Mouse (Mus musculus) forebrain, embryonic 13.5 days (tissue): ENCODE results near the gene Sod1. TPM values are rescaled to one million over a fixed set of nuclear protein-coding genes. Genes with fewer than 3 reads are reported as not detected.
"Not testable (repeated sequence)": the region's sequence is repeated elsewhere in the genome, so short reads cannot be mapped to it uniquely, and the experiment has no call there.

Experiments used
- ATAC-seq: fragments of 200-750 bp; cut with Nextera tagmentation; 2 replicates; pipeline ENCODE4 v1.8.0; 2017
- H3K27ac ChIP-seq: fragments of 300-500 bp; sonication (generic); 2 replicates; pipeline ENCODE4 v1.5.1; 2015; ENCODE audit warnings: inconsistent platforms, mild to moderate bottlenecking, moderate library complexity
- H3K27me3 ChIP-seq: fragments of 300-500 bp; sonication (generic); 2 replicates; pipeline ENCODE4 v1.6.1; 2015; ENCODE audit warnings: mild to moderate bottlenecking, inconsistent platforms
- H3K36me3 ChIP-seq: fragments of 300-500 bp; sonication (generic); 2 replicates; pipeline ENCODE4 v1.6.1; 2015; ENCODE audit warnings: mild to moderate bottlenecking, inconsistent platforms; ENCODE audit not compliant: poor library complexity, severe bottlenecking
- H3K4me1 ChIP-seq: fragments of 300-500 bp; sonication (generic); 2 replicates; pipeline ENCODE4 v1.6.1; 2015; ENCODE audit warnings: inconsistent platforms
- H3K4me2 ChIP-seq: fragments of 300-500 bp; sonication (generic); 2 replicates; pipeline ENCODE4 v1.6.1; 2015; ENCODE audit warnings: inconsistent platforms, mild to moderate bottlenecking, moderate library complexity
- H3K4me3 ChIP-seq: fragments of 300-500 bp; sonication (generic); 2 replicates; pipeline ENCODE4 v1.5.1; 2015; ENCODE audit warnings: mild to moderate bottlenecking, inconsistent platforms
- H3K9ac ChIP-seq: fragments of 300-500 bp; sonication (generic); 2 replicates; pipeline ENCODE4 v1.6.1; 2015; ENCODE audit warnings: mild to moderate bottlenecking, inconsistent platforms
- H3K9me3 ChIP-seq: fragments of 300-500 bp; sonication (generic); replicated peaks from 2 replicates; pipeline ENCODE4 v1.6.1; 2016; ENCODE audit warnings: inconsistent platforms
- WGBS: fragments of 180-500 bp; shearing (Covaris S2); methylation state at CpG from one replicate; pipeline ENCODE4 v1.1.7; 2015; 5-methylcytosine and 5-hydroxymethylcytosine counted together
- polyA plus RNA-seq: library from polyadenylated mRNA; unstranded; fragments of >200 nt; fragmentation: Nextera tagmentation; extraction: Ambion mirVana; gene quantifications from 2 replicates; pipeline ENCODE4 v1.2.1, GENCODE M21; 2015

Gene Sod1
- polyA plus RNA-seq, 1 experiment from 2014 or later, result 979 TPM

GRCm38 (mm10) chr16:90214731-90215565, 5.6 kb upstream of the Sod1 start:
- Histone ChIP-seq H3K4me2 (no peak overlapping the region), H3K4me3 (no peak overlapping the region), H3K4me1 (no peaks in the 10 kb centered on the region), H3K27ac (no peak overlapping the region), H3K9ac (no peak overlapping the region), H3K27me3 (no peaks in the 10 kb centered on the region), H3K36me3 (no peaks in the 10 kb centered on the region), H3K9me3 (no peaks in the 10 kb centered on the region)
- no peak for ATAC-seq
- 95% methylated on average over 11 of the region's 11 CpGs for WGBS

GRCm38 (mm10) chr16:90215879-90216278, 4.7 kb upstream of the Sod1 start:
- not testable (repeated sequence) for H3K27ac ChIP-seq, H3K4me2 ChIP-seq, H3K9ac ChIP-seq, H3K27me3 ChIP-seq, ATAC-seq, H3K36me3 ChIP-seq, H3K4me3 ChIP-seq, H3K4me1 ChIP-seq, H3K9me3 ChIP-seq
- WGBS, result 91% methylated on average over 5 of the region's 5 CpGs

- no peak overlapping the region for H3K4me2 ChIP-seq
- no peaks in the 10 kb centered on the region for H3K36me3 ChIP-seq
- ATAC-seq, result no peak
- no peak overlapping the region for H3K4me3 ChIP-seq
- no peaks in the 10 kb centered on the region for H3K9me3 ChIP-seq
- no peaks in the 10 kb centered on the region for H3K27me3 ChIP-seq
- 88% methylated on average over 2 of the region's 2 CpGs for WGBS
- H3K27ac ChIP-seq, result no peak overlapping the region
- H3K4me1 ChIP-seq, result peaks cover 2% of the 10 kb centered on the region; the same call in 1 of the 2 replicates
- no peak overlapping the region for H3K9ac ChIP-seq
Measured at GRCm38 (mm10) chr16:90216414-90216813, 4.1 kb upstream of the Sod1 start.

- Histone ChIP-seq H3K27ac (no peak overlapping the region), H3K4me1 (peaks cover 12% of the 10 kb centered on the region), H3K4me2 (no peak overlapping the region), H3K9me3 (no peaks in the 10 kb centered on the region), H3K9ac (no peak overlapping the region), H3K4me3 (no peak overlapping the region), H3K36me3 (no peaks in the 10 kb centered on the region), H3K27me3 (no peaks in the 10 kb centered on the region)
- no peak for ATAC-seq
- WGBS, result 8% methylated on average over 3 of the region's 3 CpGs
Measured at GRCm38 (mm10) chr16:90217356-90217755, 3.2 kb upstream of the Sod1 start.

GRCm38 (mm10) chr16:90217926-90218325, 2.6 kb upstream of the Sod1 start:
- H3K27ac ChIP-seq, result no peak overlapping the region
- ATAC-seq, result no peak
- WGBS, result 71% methylated on average over 4 of the region's 4 CpGs
- no peak overlapping the region for H3K4me2 ChIP-seq
- H3K4me3 ChIP-seq, result no peak overlapping the region
- H3K9me3 ChIP-seq, result no peaks in the 10 kb centered on the region
- no peaks in the 10 kb centered on the region for H3K36me3 ChIP-seq
- H3K27me3 ChIP-seq, result no peaks in the 10 kb centered on the region
- peaks cover 17% of the 10 kb centered on the region for H3K4me1 ChIP-seq
- H3K9ac ChIP-seq, result no peak overlapping the region

- not testable (repeated sequence) for H3K9me3 ChIP-seq, ATAC-seq, H3K4me3 ChIP-seq, H3K27me3 ChIP-seq, H3K9ac ChIP-seq, H3K27ac ChIP-seq
- Histone ChIP-seq H3K4me2 (peak overlapping the region; percentile 76; the same call in 1 of the 2 replicates), H3K36me3 (peaks cover 13% of the 10 kb centered on the region), H3K4me1 (peaks cover 30% of the 10 kb centered on the region)
- 72% methylated on average over 4 of the region's 4 CpGs for WGBS
Measured at GRCm38 (mm10) chr16:90219445-90219844, 1.1 kb upstream of the Sod1 start.

- Histone ChIP-seq H3K27me3 (no peaks in the 10 kb centered on the region), H3K27ac (peak overlapping the region; percentile 92), H3K36me3 (peaks cover 27% of the 10 kb centered on the region), H3K9ac (peak overlapping the region; percentile 96), H3K4me3 (peak overlapping the region; percentile 95), H3K4me2 (peak overlapping the region; percentile 76), H3K4me1 (peaks cover 30% of the 10 kb centered on the region), H3K9me3 (no peaks in the 10 kb centered on the region)
- ATAC-seq, result peak; percentile 83
- WGBS, result under 1% methylated on average over 22 of the region's 52 CpGs
Measured at GRCm38 (mm10) chr16:90220892-90221431, 408 bp downstream of the Sod1 start.

GRCm38 (mm10) chr16:90221441-90222070, 1.0 kb downstream of the Sod1 start:
- peak overlapping the region; percentile 92; the same call in 1 of the 2 replicates for H3K27ac ChIP-seq
- 5% methylated on average over 20 of the region's 20 CpGs for WGBS

GRCm38 (mm10) chr16:90229897-90230296, 9.3 kb downstream of the Sod1 start:
- H3K36me3 ChIP-seq, result peaks cover 46% of the 10 kb centered on the region
- no peak overlapping the region for H3K27ac ChIP-seq
- H3K9me3 ChIP-seq, result no peaks in the 10 kb centered on the region
- no peak for ATAC-seq
- H3K4me3 ChIP-seq, result no peak overlapping the region
- H3K4me2 ChIP-seq, result no peak overlapping the region
- H3K9ac ChIP-seq, result no peak overlapping the region; the same call in 1 of the 2 replicates
- peaks cover 8% of the 10 kb centered on the region for H3K4me1 ChIP-seq
- no peaks in the 10 kb centered on the region for H3K27me3 ChIP-seq
- 86% methylated on average over 6 of the region's 6 CpGs for WGBS

More at GRCm38 (mm10) chr16:90221441-90222070, 1.0 kb downstream of the Sod1 start:
- peak overlapping the region; percentile 96 for H3K9ac ChIP-seq
- no peak for ATAC-seq
- H3K4me2 ChIP-seq, result peak overlapping the region; percentile 76
- H3K36me3 ChIP-seq, result peaks cover 32% of the 10 kb centered on the region
- H3K27me3 ChIP-seq, result no peaks in the 10 kb centered on the region
- H3K4me3 ChIP-seq, result peak overlapping the region; percentile 95
- no peaks in the 10 kb centered on the region for H3K9me3 ChIP-seq
- H3K4me1 ChIP-seq, result peaks cover 30% of the 10 kb centered on the region

- 94% methylated on average over 7 of the region's 7 CpGs for WGBS
- Histone ChIP-seq H3K4me3 (no peak overlapping the region), H3K27ac (no peak overlapping the region), H3K36me3 (peaks cover 32% of the 10 kb centered on the region), H3K9me3 (no peaks in the 10 kb centered on the region), H3K4me2 (no peak overlapping the region), H3K27me3 (no peaks in the 10 kb centered on the region), H3K4me1 (peaks cover 9% of the 10 kb centered on the region), H3K9ac (no peak overlapping the region)
- ATAC-seq, result no peak
Measured at GRCm38 (mm10) chr16:90231302-90231701, 10.7 kb downstream of the Sod1 start.

GRCm38 (mm10) chr16:90233702-90234101, 13.1 kb downstream of the Sod1 start:
- Histone ChIP-seq H3K9me3 (no peaks in the 10 kb centered on the region), H3K27ac (no peak overlapping the region), H3K27me3 (no peaks in the 10 kb centered on the region), H3K4me2 (no peak overlapping the region), H3K4me1 (peaks cover 9% of the 10 kb centered on the region), H3K9ac (no peak overlapping the region), H3K36me3 (peaks cover 21% of the 10 kb centered on the region), H3K4me3 (no peak overlapping the region)
- no peak for ATAC-seq
- 89% methylated on average over 10 of the region's 10 CpGs for WGBS

- H3K4me2 ChIP-seq, result no peak overlapping the region
- no peak overlapping the region for H3K4me3 ChIP-seq
- no peak overlapping the region for H3K27ac ChIP-seq
- ATAC-seq, result no peak
- 71% methylated on average over 6 of the region's 6 CpGs for WGBS
- H3K27me3 ChIP-seq, result no peaks in the 10 kb centered on the region
- H3K4me1 ChIP-seq, result peaks cover 9% of the 10 kb centered on the region
- no peak overlapping the region for H3K9ac ChIP-seq
- peaks cover 23% of the 10 kb centered on the region for H3K36me3 ChIP-seq
- no peaks in the 10 kb centered on the region for H3K9me3 ChIP-seq
Measured at GRCm38 (mm10) chr16:90234617-90235016, 14.1 kb downstream of the Sod1 start.
